Mouse (Mus musculus): ENCODE measurements around the gene Inafm1. TPM values are rescaled to one million over a fixed set of nuclear protein-coding genes. Genes with fewer than 3 reads are reported as not detected.
"Not testable (repeated sequence)": the region's sequence is repeated elsewhere in the genome, so short reads cannot be mapped to it uniquely, and the experiment has no call there.

The Inafm1 gene
- polyA plus RNA-seq, 1 experiment: 33.7 TPM

DNA sequence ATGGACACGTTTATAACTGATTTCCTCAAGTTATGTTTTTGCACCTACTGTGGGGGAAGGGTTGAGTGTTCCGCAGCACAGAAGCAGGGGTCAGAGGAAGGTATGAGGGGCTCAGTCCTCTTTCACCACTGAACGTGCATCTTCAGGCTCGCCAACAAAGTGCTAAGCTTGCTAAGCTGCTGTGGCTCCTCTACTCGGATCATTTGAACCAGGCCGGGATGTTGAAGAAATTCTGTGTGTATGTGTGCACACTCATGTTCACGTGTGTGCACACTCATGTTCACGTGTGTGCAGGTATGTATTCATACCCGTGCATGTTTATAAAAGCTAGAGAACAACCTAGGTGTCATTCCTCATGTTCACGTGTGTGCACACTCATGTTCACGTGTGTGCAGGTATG, 7.6 kb downstream of the Inafm1 start:
- Histone ChIP-seq H3K4me1 (ENCODE audit: control insufficient read depth, insufficient read depth, insufficient read length) (no peaks in the 10 kb centered on the region; the same call in 1 of the 2 replicates), H3K27me3 (ENCODE audit: control insufficient read depth, insufficient read depth, low read length) (no peaks in the 10 kb centered on the region), H3K36me3 (ENCODE audit: control insufficient read depth, insufficient read depth, low read length) (no peaks in the 10 kb centered on the region), H3K27ac (ENCODE audit: insufficient read depth, low read length) (no peak overlapping the region), H3K4me3 (ENCODE audit: extremely low read depth, insufficient read depth, insufficient read length) (no peak overlapping the region)
- WGBS: 92% methylated on average over 11 of the region's 11 CpGs
- TF ChIP-seq CTCF (IDR thresholded peaks at IDR 0.05; ENCODE audit: extremely low read depth, insufficient read depth, insufficient read length, insufficient replicate concordance) (no peak), POLR2A (IDR thresholded peaks at IDR 0.05; ENCODE audit: low read depth, low read length) (no peak)
- DNase-seq (ENCODE audit: low read depth in 1 of 2, low spot score in 2 of 2): no peak

DNA sequence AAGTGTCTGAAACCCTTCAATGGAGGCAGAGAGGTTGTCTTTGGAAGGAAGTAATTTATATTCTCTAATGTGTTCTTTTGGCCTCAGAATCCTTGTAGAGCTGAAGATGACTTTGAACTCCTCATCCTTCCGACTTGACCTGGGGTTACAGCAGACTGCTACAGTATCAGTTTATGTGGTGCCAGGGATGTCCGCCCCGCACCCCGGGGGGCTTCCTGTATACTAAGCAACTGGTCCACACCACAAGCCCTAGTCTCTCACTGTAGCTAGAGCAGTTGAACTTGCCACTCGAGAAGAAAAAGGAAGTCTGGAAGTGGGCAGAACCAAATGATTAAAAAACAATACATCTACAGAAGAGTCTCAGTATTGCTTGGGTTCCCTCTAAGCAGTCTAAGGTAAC, 9.6 kb downstream of the Inafm1 start:
- Histone ChIP-seq H3K27ac (ENCODE audit: insufficient read depth, low read length) (no peak overlapping the region; the same call in 1 of the 2 replicates), H3K4me1 (ENCODE audit: control insufficient read depth, insufficient read depth, insufficient read length) (no peaks in the 10 kb centered on the region; the same call in 1 of the 2 replicates), H3K36me3 (ENCODE audit: control insufficient read depth, insufficient read depth, low read length) (no peaks in the 10 kb centered on the region), H3K27me3 (ENCODE audit: control insufficient read depth, insufficient read depth, low read length) (no peaks in the 10 kb centered on the region), H3K4me3 (ENCODE audit: extremely low read depth, insufficient read depth, insufficient read length) (no peak overlapping the region)
- no peak for DNase-seq (ENCODE audit: low read depth in 1 of 2, low spot score in 2 of 2)
- 8% methylated on average over 5 of the region's 5 CpGs for WGBS
- no peak for TF ChIP-seq POLR2A (IDR thresholded peaks at IDR 0.05; ENCODE audit: low read depth, low read length)
- TF ChIP-seq CTCF (IDR thresholded peaks at IDR 0.05; ENCODE audit: extremely low read depth, insufficient read depth, insufficient read length, insufficient replicate concordance): no peak

DNA sequence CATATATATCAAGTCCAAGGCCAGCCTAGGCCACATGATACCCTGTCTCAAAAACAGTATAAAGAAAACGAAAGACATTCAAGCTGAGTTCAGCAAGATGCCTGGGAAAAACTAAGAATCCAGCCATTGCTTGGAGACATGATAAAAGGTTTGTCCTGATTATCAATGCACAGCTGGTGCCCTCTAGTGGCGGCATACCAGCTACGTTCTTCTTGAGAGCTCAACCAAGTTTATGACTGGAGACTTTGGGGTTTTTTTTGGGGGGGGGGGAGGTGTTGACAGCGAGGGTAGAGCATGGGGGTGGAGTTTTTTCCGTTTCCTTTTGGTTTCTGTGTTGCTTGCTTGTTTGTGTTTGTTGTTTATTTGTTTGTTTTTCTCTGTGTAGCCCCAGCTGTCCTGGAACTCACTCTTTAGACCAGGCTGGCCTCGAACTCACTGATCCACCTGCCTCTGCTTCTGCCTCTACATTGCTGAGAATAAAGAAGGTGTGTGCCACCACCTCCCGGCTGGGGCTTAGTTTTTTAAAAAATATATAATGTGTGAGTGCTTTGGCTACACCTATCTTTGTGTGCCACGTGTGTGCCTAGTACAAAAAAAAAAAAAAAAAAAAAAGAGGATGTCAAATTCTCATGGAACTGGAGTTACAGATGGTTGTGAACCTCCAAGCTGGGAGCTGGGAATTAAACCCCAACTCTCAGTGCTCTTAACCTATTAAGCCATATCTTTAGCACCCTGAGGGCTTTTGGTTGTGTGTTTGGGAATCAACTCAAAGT, 10.2 kb downstream of the Inafm1 start:
- TF ChIP-seq CTCF (IDR thresholded peaks at IDR 0.05; ENCODE audit: extremely low read depth, insufficient read depth, insufficient read length, insufficient replicate concordance): peak; percentile 69; the same call in 1 of the 2 replicates
- TF ChIP-seq POLR2A (IDR thresholded peaks at IDR 0.05; ENCODE audit: low read depth, low read length): no peak
- Histone ChIP-seq H3K4me3 (ENCODE audit: extremely low read depth, insufficient read depth, insufficient read length) (no peak overlapping the region), H3K27me3 (ENCODE audit: control insufficient read depth, insufficient read depth, low read length) (no peaks in the 10 kb centered on the region), H3K27ac (ENCODE audit: insufficient read depth, low read length) (no peak overlapping the region), H3K4me1 (ENCODE audit: control insufficient read depth, insufficient read depth, insufficient read length) (no peaks in the 10 kb centered on the region; the same call in 1 of the 2 replicates), H3K36me3 (ENCODE audit: control insufficient read depth, insufficient read depth, low read length) (no peaks in the 10 kb centered on the region)
- peak; percentile 73 to 80 for DNase-seq (ENCODE audit: low read depth in 1 of 2, low spot score in 2 of 2)
- 14% methylated on average over 8 of the region's 8 CpGs for WGBS

DNA sequence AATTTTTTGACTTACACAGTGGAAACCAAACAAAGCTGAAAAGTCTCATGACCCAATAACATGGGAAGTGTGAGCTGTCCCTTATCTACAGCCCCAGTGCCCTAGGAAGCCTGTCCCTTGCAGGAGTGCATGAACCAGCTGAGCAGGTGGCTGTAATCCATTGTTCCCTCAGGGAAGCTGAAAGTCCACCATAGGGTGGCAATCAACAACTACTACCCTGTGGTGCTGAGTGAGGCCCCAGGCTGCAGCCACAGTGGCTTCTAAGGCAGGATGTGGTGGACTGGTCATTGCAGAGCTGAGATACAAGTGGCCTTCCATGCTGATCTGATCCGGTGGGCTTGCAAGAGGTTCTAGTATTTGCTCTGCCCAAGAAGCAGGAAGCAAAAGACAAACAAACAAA, 12.3 kb downstream of the Inafm1 start:
- Histone ChIP-seq H3K4me3 (ENCODE audit: extremely low read depth, insufficient read depth, insufficient read length) (no peak overlapping the region), H3K4me1 (ENCODE audit: control insufficient read depth, insufficient read depth, insufficient read length) (no peaks in the 10 kb centered on the region), H3K27ac (ENCODE audit: insufficient read depth, low read length) (no peak overlapping the region), H3K27me3 (ENCODE audit: control insufficient read depth, insufficient read depth, low read length) (no peaks in the 10 kb centered on the region), H3K36me3 (ENCODE audit: control insufficient read depth, insufficient read depth, low read length) (no peaks in the 10 kb centered on the region)
- TF ChIP-seq CTCF (IDR thresholded peaks at IDR 0.05; ENCODE audit: extremely low read depth, insufficient read depth, insufficient read length, insufficient replicate concordance) (no peak), POLR2A (IDR thresholded peaks at IDR 0.05; ENCODE audit: low read depth, low read length) (no peak)
- DNase-seq (ENCODE audit: low read depth in 1 of 2, low spot score in 2 of 2): no peak
- 35% methylated on average over 1 of the region's 1 CpGs for WGBS

DNA sequence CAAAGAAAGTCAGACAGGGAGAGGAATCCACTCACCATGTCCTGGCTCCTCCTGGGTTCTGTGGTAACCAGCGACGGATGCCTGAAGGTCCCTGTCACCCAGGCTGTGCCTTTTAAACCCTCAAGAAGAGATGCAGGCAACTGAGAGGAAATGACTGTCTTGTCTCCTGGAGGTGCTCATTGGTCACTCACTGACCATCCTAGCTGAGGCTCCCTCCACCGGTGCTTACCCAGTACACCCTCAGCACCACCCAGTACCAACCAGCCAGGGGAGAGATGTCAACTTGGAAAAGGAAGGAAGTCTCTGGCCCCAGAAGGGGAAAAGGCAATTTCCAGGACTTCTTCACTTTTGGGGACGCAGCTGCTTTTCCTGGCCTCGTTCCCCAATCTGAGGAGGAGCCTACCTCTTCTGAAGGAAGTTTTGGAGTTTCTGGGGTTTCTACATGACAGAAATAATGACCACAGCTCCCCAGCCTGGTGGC, 14.3 kb downstream of the Inafm1 start, which contains the start of gene C5ar1:
TSS of gene C5ar1 (minus strand) at position 431 of the 481 bp plus-strand sequence.
- Histone ChIP-seq H3K4me3 (ENCODE audit: extremely low read depth, insufficient read depth, insufficient read length) (0 out of 2 replicates have a peak within 1 kb of the TSS, but pooled peaks have one; percentile 1), H3K27me3 (ENCODE audit: control insufficient read depth, insufficient read depth, low read length) (no peaks in the 10 kb centered on the region), H3K4me1 (ENCODE audit: control insufficient read depth, insufficient read depth, insufficient read length) (no peaks in the 10 kb centered on the region), H3K36me3 (ENCODE audit: control insufficient read depth, insufficient read depth, low read length) (no peaks in the 10 kb centered on the region), H3K27ac (ENCODE audit: insufficient read depth, low read length) (no peak within 1 kb of the TSS)
- DNase-seq (ENCODE audit: low read depth in 1 of 2, low spot score in 2 of 2): no peak
- 65% methylated on average over 5 of the region's 5 CpGs for WGBS
- TF ChIP-seq POLR2A (IDR thresholded peaks at IDR 0.05; ENCODE audit: low read depth, low read length) (no peak), CTCF (IDR thresholded peaks at IDR 0.05; ENCODE audit: extremely low read depth, insufficient read depth, insufficient read length, insufficient replicate concordance) (no peak)

DNA sequence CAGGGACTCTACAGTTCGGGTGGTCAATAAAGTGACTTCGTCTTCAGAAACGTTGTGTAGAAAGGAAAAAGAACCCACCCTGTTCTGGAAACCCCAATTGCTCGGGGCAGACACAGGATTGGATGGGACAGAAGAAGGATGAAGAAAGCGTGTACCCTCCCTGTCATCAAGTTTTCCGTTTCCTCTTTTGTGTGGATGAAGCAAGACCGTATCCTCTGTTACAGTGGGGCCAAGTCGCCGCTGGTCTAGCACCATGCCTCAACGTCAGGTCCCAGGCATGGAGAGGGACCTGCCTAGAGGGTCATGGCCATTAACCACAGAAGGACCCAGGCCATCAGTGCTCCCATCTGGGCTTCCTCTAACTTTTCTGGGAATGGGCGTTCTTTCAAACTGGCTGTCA, 15.6 kb downstream of the Inafm1 start:
- DNase-seq (ENCODE audit: low read depth in 1 of 2, low spot score in 2 of 2): no peak
- Histone ChIP-seq H3K36me3 (ENCODE audit: control insufficient read depth, insufficient read depth, low read length) (no peaks in the 10 kb centered on the region), H3K27ac (ENCODE audit: insufficient read depth, low read length) (peak overlapping the region; percentile 27; the same call in 1 of the 2 replicates), H3K4me1 (ENCODE audit: control insufficient read depth, insufficient read depth, insufficient read length) (no peaks in the 10 kb centered on the region), H3K27me3 (ENCODE audit: control insufficient read depth, insufficient read depth, low read length) (no peaks in the 10 kb centered on the region), H3K4me3 (ENCODE audit: extremely low read depth, insufficient read depth, insufficient read length) (no peak overlapping the region)
- WGBS: 82% methylated on average over 11 of the region's 11 CpGs
- no peak for TF ChIP-seq POLR2A (IDR thresholded peaks at IDR 0.05; ENCODE audit: low read depth, low read length)
- no peak for TF ChIP-seq CTCF (IDR thresholded peaks at IDR 0.05; ENCODE audit: extremely low read depth, insufficient read depth, insufficient read length, insufficient replicate concordance)

DNA sequence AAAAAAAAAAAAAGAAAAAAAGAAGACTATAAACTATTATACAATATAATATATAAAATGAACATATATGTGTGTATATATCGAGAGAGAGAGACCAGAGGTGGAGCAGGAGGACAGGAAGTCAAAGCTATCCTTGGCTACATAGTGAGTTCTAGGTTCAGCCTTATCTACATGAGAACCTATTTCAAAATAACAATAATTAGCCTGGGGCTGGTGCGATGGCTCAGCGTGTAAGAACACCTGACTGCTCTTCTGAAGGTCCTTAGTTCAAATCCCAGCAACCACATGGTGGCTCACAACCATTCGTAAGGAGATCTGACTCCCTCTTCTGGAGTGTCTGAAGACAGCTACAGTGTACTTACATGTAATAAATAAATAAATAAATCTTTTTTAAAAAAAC, 17.5 kb downstream of the Inafm1 start:
- 88% methylated on average over 4 of the region's 4 CpGs for WGBS
- not testable (repeated sequence) for H3K4me1 ChIP-seq (ENCODE audit: control insufficient read depth, insufficient read depth, insufficient read length); H3K27ac ChIP-seq (ENCODE audit: insufficient read depth, low read length)

More for the DNA sequence above, 17.5 kb downstream of the Inafm1 start:
- H3K36me3 ChIP-seq (ENCODE audit: control insufficient read depth, insufficient read depth, low read length); H3K27me3 ChIP-seq (ENCODE audit: control insufficient read depth, insufficient read depth, low read length); DNase-seq (ENCODE audit: low read depth in 1 of 2, low spot score in 2 of 2); H3K4me3 ChIP-seq (ENCODE audit: extremely low read depth, insufficient read depth, insufficient read length): not testable (repeated sequence)
